Mouse (Mus musculus): Measurements from ENCODE around the gene Usp9x. TPM values are rescaled to one million over a fixed set of nuclear protein-coding genes. Genes with fewer than 3 reads are reported as not detected.

The Usp9x gene
- polyA plus RNA-seq, 1 experiment: 375 TPM

- Histone ChIP-seq H3K27ac (ENCODE audit: insufficient read depth, low read length) (no peak overlapping the region), H3K36me3 (ENCODE audit: control insufficient read depth, insufficient read depth, low read length, poor library complexity, severe bottlenecking) (no peaks in the 10 kb centered on the region), H3K9ac (ENCODE audit: low read depth, poor library complexity, severe bottlenecking) (no peak overlapping the region), H3K4me3 (ENCODE audit: low read depth, low read length) (no peak overlapping the region), H3K27me3 (ENCODE audit: control insufficient read depth, insufficient read depth, low read length, poor library complexity, severe bottlenecking) (no peaks in the 10 kb centered on the region), H3K9me3 (replicated peaks; ENCODE audit: control insufficient read depth, insufficient read depth, low read length, poor library complexity, severe bottlenecking) (no peaks in the 10 kb centered on the region), H3K4me1 (ENCODE audit: control insufficient read depth, insufficient read depth, low read length) (no peaks in the 10 kb centered on the region)
- TF ChIP-seq POLR2A (IDR thresholded peaks at IDR 0.05; ENCODE audit: insufficient read depth, low read length) (no peak), EP300 (IDR thresholded peaks at IDR 0.05; ENCODE audit: insufficient read depth, low read depth, low read length) (no peak), CTCF (IDR thresholded peaks at IDR 0.05; ENCODE audit: low read depth, low read length) (no peak)
Measured at GRCm38 (mm10) chrX:13029996-13030395, 41.3 kb upstream of the Usp9x start.

- no peaks in the 10 kb centered on the region for H3K4me1 ChIP-seq (ENCODE audit: control insufficient read depth, insufficient read depth, low read length)
- TF ChIP-seq POLR2A (IDR thresholded peaks at IDR 0.05; ENCODE audit: insufficient read depth, low read length) (no peak), CTCF (IDR thresholded peaks at IDR 0.05; ENCODE audit: low read depth, low read length) (no peak), EP300 (IDR thresholded peaks at IDR 0.05; ENCODE audit: insufficient read depth, low read depth, low read length) (no peak)
- no peak overlapping the region for H3K4me3 ChIP-seq (ENCODE audit: low read depth, low read length)
- no peak overlapping the region for H3K9ac ChIP-seq (ENCODE audit: low read depth, poor library complexity, severe bottlenecking)
- H3K27ac ChIP-seq (ENCODE audit: insufficient read depth, low read length): no peak overlapping the region
- H3K27me3 ChIP-seq (ENCODE audit: control insufficient read depth, insufficient read depth, low read length, poor library complexity, severe bottlenecking): no peaks in the 10 kb centered on the region
- no peaks in the 10 kb centered on the region for H3K36me3 ChIP-seq (ENCODE audit: control insufficient read depth, insufficient read depth, low read length, poor library complexity, severe bottlenecking)
- no peaks in the 10 kb centered on the region for H3K9me3 ChIP-seq (replicated peaks; ENCODE audit: control insufficient read depth, insufficient read depth, low read length, poor library complexity, severe bottlenecking)
Measured at GRCm38 (mm10) chrX:13037085-13037484, 34.2 kb upstream of the Usp9x start.

GRCm38 (mm10) chrX:13039211-13039610 lies 32.1 kb upstream of the Usp9x start:
- H3K27me3 ChIP-seq (ENCODE audit: control insufficient read depth, insufficient read depth, low read length, poor library complexity, severe bottlenecking): no peaks in the 10 kb centered on the region
- H3K4me1 ChIP-seq (ENCODE audit: control insufficient read depth, insufficient read depth, low read length): no peaks in the 10 kb centered on the region
- peak overlapping the region; percentile 76 for H3K27ac ChIP-seq (ENCODE audit: insufficient read depth, low read length)
- peaks cover 3% of the 10 kb centered on the region; the same call in 1 of the 2 replicates for H3K36me3 ChIP-seq (ENCODE audit: control insufficient read depth, insufficient read depth, low read length, poor library complexity, severe bottlenecking)
- H3K9me3 ChIP-seq (replicated peaks; ENCODE audit: control insufficient read depth, insufficient read depth, low read length, poor library complexity, severe bottlenecking): no peaks in the 10 kb centered on the region
- H3K9ac ChIP-seq (ENCODE audit: low read depth, poor library complexity, severe bottlenecking): peak overlapping the region; percentile 46; the same call in 1 of the 2 replicates
- TF ChIP-seq EP300 (IDR thresholded peaks at IDR 0.05; ENCODE audit: insufficient read depth, low read depth, low read length) (no peak), POLR2A (IDR thresholded peaks at IDR 0.05; ENCODE audit: insufficient read depth, low read length) (no peak), CTCF (IDR thresholded peaks at IDR 0.05; ENCODE audit: low read depth, low read length) (no peak)
- no peak overlapping the region for H3K4me3 ChIP-seq (ENCODE audit: low read depth, low read length)

GRCm38 (mm10) chrX:13040391-13040790 lies 30.9 kb upstream of the Usp9x start:
- no peaks in the 10 kb centered on the region for H3K9me3 ChIP-seq (replicated peaks; ENCODE audit: control insufficient read depth, insufficient read depth, low read length, poor library complexity, severe bottlenecking)
- H3K27ac ChIP-seq (ENCODE audit: insufficient read depth, low read length): peak overlapping the region; percentile 83
- peaks cover 4% of the 10 kb centered on the region; the same call in 1 of the 2 replicates for H3K36me3 ChIP-seq (ENCODE audit: control insufficient read depth, insufficient read depth, low read length, poor library complexity, severe bottlenecking)
- no peak for TF ChIP-seq EP300 (IDR thresholded peaks at IDR 0.05; ENCODE audit: insufficient read depth, low read depth, low read length)
- no peak overlapping the region for H3K9ac ChIP-seq (ENCODE audit: low read depth, poor library complexity, severe bottlenecking)
- no peaks in the 10 kb centered on the region for H3K4me1 ChIP-seq (ENCODE audit: control insufficient read depth, insufficient read depth, low read length)
- H3K27me3 ChIP-seq (ENCODE audit: control insufficient read depth, insufficient read depth, low read length, poor library complexity, severe bottlenecking): no peaks in the 10 kb centered on the region
- H3K4me3 ChIP-seq (ENCODE audit: low read depth, low read length): no peak overlapping the region

GRCm38 (mm10) chrX:13041630-13042129 lies 29.6 kb upstream of the Usp9x start:
- Histone ChIP-seq H3K9ac (ENCODE audit: low read depth, poor library complexity, severe bottlenecking) (peak overlapping the region; percentile 86), H3K4me3 (ENCODE audit: low read depth, low read length) (peak overlapping the region; percentile 59), H3K27me3 (ENCODE audit: control insufficient read depth, insufficient read depth, low read length, poor library complexity, severe bottlenecking) (no peaks in the 10 kb centered on the region), H3K27ac (ENCODE audit: insufficient read depth, low read length) (peak overlapping the region; percentile 100), H3K9me3 (replicated peaks; ENCODE audit: control insufficient read depth, insufficient read depth, low read length, poor library complexity, severe bottlenecking) (no peaks in the 10 kb centered on the region), H3K36me3 (ENCODE audit: control insufficient read depth, insufficient read depth, low read length, poor library complexity, severe bottlenecking) (peaks cover 5% of the 10 kb centered on the region; the same call in 1 of the 2 replicates), H3K4me1 (ENCODE audit: control insufficient read depth, insufficient read depth, low read length) (peaks cover 2% of the 10 kb centered on the region)
- TF ChIP-seq EP300 (IDR thresholded peaks at IDR 0.05; ENCODE audit: insufficient read depth, low read depth, low read length) (peak; percentile 81), POLR2A (IDR thresholded peaks at IDR 0.05; ENCODE audit: insufficient read depth, low read length) (no peak)

GRCm38 (mm10) chrX:13043780-13044179 lies 27.5 kb upstream of the Usp9x start:
- Histone ChIP-seq H3K9me3 (replicated peaks; ENCODE audit: control insufficient read depth, insufficient read depth, low read length, poor library complexity, severe bottlenecking) (no peaks in the 10 kb centered on the region), H3K27me3 (ENCODE audit: control insufficient read depth, insufficient read depth, low read length, poor library complexity, severe bottlenecking) (no peaks in the 10 kb centered on the region), H3K4me3 (ENCODE audit: low read depth, low read length) (no peak overlapping the region), H3K27ac (ENCODE audit: insufficient read depth, low read length) (peak overlapping the region; percentile 92), H3K4me1 (ENCODE audit: control insufficient read depth, insufficient read depth, low read length) (peaks cover 2% of the 10 kb centered on the region), H3K9ac (ENCODE audit: low read depth, poor library complexity, severe bottlenecking) (peak overlapping the region; percentile 53; the same call in 1 of the 2 replicates), H3K36me3 (ENCODE audit: control insufficient read depth, insufficient read depth, low read length, poor library complexity, severe bottlenecking) (peaks cover 5% of the 10 kb centered on the region; the same call in 1 of the 2 replicates)
- TF ChIP-seq CTCF (IDR thresholded peaks at IDR 0.05; ENCODE audit: low read depth, low read length): no peak
- TF ChIP-seq POLR2A (IDR thresholded peaks at IDR 0.05; ENCODE audit: insufficient read depth, low read length): no peak
- TF ChIP-seq EP300 (IDR thresholded peaks at IDR 0.05; ENCODE audit: insufficient read depth, low read depth, low read length): no peak
